Mouse (Mus musculus): ENCODE measurements at regions not wholly inside any gene's neighbourhood (a gene's known extent, or its start where the extent isn't known, plus 50 kb on each side); places are given as distances from the start of the nearest gene placed in this dataset.

- DNase-seq (ENCODE audit: low spot score in 2 of 2) = peak in 1 of 2 experiments; percentile 16
These were observed 247.2 kb upstream of the Gm26657 start for GRCm38 (mm10) chr4:56492537-56493221.

DNA sequence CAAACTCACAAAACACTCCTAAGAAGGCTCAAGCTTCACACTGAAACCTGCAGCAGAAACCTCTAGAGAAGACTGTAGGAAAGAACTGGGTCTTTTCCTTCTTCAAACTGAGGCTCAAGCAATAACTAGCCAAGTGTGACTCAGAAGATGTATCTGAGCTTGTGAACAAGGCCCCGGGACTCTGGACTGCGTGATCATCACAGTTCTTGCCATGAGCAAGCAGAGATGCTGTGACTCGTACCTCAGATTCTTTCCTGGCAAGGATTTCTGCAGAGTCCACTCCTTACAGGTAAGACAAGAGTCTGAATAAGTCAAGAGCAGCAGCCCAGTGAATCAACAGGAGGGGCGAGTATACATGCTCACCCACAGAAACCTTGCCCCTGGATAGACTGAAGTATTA lies 250.5 kb upstream of the Gm26657 start:
- no peak for DNase-seq (ENCODE audit: low spot score in 2 of 2)

GRCm38 (mm10) chr4:56483708-56484107 lies 256.2 kb upstream of the Gm26657 start:
- DNase-seq (ENCODE audit: low spot score in 2 of 2) = peak in 1 of 2 experiments; percentile 23

- DNase-seq (ENCODE audit: low spot score in 2 of 2) = no peak
These were observed 283.1 kb upstream of the Gm26657 start for GRCm38 (mm10) chr4:56456788-56457187.

GRCm38 (mm10) chr4:56421575-56421974 lies 318.3 kb upstream of the Gm26657 start:
- no peak for DNase-seq (ENCODE audit: low spot score in 2 of 2)

- no peak for DNase-seq (ENCODE audit: low spot score in 2 of 2)
These were observed 320.6 kb upstream of the Gm26657 start for GRCm38 (mm10) chr4:56419122-56419913.

DNA sequence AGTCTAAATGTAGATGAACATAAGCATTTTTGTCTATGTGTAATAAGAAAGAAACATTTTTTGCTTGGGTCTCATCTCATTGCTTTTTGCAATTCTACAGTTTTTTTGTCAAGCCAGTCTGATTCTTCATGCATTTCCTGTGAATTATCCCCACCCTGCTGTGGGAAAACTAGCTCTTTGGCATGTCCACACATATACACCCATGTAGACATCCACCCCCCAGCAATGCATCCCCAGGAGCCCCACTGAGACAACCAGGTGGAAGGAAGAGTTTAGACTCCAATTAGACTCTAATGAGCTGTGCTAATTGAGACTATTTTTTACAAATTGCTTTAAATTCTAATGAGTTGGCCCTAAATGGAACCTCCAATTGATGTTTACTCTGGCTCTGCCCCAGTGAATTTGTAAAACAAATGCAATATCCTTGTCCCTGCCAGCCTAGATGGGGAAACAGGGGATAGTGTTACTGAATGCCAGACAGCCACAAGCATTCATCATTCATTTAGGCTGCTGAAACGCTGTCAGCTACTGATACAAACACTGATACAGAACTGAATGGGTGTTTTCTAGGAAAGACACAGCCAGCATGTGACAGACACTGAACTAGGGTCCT lies 328.7 kb upstream of the Gm26657 start:
- DNase-seq (ENCODE audit: low spot score in 2 of 2) = no peak

GRCm38 (mm10) chr4:56393793-56394192 lies 346.1 kb upstream of the Gm26657 start:
- no peak for DNase-seq (ENCODE audit: low spot score in 2 of 2)

GRCm38 (mm10) chr4:56387051-56387450 lies 352.8 kb upstream of the Gm26657 start:
- no peak for DNase-seq (ENCODE audit: low spot score in 2 of 2)

DNA sequence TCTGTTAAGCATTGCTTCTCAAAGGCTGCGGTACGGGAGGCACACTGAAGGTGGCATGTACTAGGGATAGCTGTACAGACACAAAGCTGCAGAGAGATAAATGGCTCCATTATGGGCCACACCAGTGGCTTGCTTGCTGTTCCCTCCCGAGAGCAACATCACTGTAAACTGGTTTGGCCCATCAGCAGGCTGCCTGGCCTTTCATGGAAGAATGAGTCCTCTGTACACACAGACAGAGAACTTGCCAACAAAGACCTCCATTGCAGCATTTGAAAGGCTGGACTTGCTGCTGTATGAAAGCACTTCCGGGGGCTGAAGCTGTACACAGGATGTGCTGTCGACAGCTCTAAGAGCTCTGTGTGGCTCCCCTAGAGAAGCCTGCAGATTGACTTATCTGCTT lies 364.1 kb upstream of the Gm26657 start:
- no peak for DNase-seq (ENCODE audit: low spot score in 2 of 2)

GRCm38 (mm10) chr4:56374466-56374865 lies 365.4 kb upstream of the Gm26657 start:
- no peak for DNase-seq (ENCODE audit: low spot score in 2 of 2)

DNA sequence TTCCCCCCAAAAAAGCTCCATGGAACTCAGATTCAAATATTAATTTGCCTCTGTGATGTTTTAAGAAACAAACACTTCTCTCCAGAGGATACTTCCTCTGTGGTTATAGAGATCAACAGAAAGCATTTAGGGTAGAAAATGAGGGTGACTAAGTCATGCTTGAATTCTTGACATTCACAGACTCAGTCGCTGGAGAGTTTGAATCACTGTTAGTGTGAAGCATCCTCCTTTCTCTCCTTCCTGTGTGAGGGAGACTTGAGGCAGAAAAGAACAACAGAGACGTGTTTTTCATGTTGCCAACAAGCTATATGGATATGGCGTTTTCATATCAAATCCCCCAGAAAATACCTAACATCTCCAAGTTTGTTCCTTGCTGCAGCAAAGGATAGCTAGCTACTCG lies 366.1 kb upstream of the Gm26657 start:
- no peak for DNase-seq (ENCODE audit: low spot score in 2 of 2)

GRCm38 (mm10) chr4:56373167-56373566 lies 366.7 kb upstream of the Gm26657 start:
- no peak for DNase-seq (ENCODE audit: low spot score in 2 of 2)

DNA sequence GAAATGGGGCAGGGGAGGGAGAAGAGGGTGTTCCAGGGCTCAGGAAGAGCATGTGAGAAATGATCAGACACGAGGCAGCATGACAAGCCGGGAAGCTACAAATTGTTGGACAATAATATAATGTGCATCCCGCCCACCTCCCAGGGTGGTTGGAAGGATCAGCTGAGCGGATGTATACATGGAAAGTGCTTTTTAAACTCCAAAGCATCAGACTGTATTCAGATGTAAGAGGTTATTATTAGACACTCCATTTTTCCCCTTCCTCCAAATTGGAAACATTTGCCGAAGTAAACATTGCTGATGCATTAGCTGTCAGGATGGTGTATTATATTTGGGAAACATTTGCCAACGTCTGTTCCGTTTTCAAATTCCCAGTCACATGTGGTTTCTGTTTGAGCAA lies 367.2 kb upstream of the Gm26657 start:
- DNase-seq (ENCODE audit: low spot score in 2 of 2) = no peak

DNA sequence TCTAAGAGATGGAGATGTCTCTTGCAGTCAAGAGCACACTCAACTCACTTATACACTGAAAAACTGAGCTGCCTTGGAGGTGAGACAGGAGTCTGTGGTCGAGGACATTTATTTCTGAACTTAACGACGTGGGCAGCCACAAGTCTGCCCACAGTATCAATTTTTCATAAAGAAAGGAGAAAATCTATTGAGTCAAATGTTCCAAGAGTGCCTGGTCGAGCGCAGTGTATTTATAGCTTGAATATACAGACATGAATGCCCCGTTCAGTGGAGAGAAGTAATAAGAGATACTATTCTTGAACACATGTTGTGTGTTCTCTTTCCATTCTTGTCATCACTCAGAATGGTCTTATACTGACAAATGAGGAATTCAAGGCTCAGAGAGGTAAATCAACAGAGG lies 375.3 kb upstream of the Gm26657 start:
- DNase-seq (ENCODE audit: low spot score in 2 of 2) = no peak

GRCm38 (mm10) chr4:56362121-56362520 lies 377.7 kb upstream of the Gm26657 start:
- no peak for DNase-seq (ENCODE audit: low spot score in 2 of 2)

DNA sequence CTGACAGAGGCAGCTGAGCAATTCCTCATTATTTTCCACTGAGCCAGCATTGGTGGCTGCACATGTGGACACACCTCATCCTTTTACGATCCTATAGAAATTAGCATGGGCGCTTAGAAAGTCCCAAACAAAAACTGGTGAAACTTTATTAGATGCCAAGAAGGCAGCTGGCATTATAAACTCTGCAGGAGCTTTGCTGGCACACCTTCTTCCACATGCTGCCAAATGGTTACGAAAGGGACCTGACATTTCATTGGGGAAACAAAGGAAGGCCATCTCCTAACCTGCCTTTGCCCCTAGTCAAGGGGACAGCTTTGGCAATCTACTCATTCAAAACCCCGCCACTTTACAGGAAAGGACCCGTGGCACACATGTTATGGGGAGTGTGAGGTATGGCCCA lies 390.7 kb upstream of the Gm26657 start:
- DNase-seq (ENCODE audit: low spot score in 2 of 2) = no peak

GRCm38 (mm10) chr4:56325156-56325555 lies 414.7 kb upstream of the Gm26657 start:
- DNase-seq (ENCODE audit: low spot score in 2 of 2) = no peak

DNA sequence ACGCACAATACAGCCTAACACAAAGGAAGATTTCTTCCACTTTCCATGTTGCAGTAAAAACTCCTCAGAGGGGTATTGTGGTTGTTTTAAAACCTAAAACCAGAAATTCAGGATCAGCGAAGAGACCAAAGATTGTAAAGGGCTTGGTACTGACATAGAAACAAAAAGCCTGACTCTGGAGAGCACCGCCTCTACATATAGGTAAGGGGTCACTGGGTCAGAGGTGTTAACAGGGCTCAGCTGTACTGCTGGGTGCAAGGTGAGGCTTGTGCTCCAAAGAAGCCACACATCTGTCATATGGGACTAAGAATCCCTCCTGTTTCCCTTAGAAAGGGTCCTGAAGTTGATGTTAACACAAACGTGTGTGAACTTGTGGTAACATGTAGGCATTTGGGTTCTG lies 420.7 kb upstream of the Gm26657 start:
- DNase-seq (ENCODE audit: low spot score in 2 of 2) = no peak

DNA sequence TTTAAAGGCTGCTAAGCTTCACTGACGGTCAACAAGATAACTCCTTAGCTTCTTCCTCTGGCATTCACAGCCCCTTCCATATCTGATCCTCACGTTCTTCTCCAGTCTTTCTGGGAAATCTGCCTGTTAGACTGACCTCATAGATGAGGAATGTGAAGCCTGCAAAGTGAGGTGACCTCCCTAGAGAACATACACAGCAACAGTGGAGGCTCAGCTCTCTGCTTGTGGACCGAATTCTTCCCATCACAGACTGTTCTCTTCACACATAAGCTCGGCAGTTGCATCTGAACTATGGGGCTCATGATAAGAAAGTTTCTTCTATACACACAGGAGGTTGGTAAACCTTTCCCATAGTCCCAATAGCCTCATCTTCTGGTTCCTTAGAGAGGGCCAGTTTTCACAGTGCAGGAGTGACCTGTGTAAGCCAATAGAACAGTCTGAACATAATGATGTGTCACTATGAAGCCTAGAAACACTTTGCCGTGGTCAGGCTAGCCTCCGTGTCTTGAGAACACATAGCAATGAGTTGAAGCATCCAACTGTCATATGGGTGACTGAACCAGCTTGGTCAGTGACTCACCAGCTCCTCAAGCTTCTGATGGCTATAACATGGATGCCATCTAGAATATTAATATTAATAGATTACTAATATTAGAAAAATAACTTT lies 434.1 kb upstream of the Gm26657 start:
- DNase-seq (ENCODE audit: low spot score in 2 of 2) = no peak

DNA sequence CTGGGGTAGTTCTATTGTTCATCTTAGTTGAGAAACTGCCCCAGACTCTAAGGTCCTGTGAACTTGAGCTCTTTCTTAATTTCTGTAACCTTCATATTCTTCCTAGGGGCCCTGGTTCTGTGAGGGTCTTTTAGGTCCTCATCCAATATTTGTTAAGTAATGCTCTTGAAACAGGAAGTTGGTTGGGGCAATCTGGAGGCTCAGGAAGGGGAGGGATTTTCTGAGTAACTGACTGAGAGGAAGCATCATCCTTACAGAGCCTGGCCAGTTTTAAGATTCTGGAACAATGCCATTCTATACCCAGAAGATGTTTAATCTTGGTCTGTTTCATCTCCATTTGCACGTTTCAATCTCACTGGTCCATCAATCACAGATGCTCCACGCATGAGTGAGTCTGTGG lies 435.6 kb upstream of the Gm26657 start:
- no peak for DNase-seq (ENCODE audit: low spot score in 2 of 2)

GRCm38 (mm10) chr4:56287980-56288379 lies 451.9 kb upstream of the Gm26657 start:
- no peak for DNase-seq (ENCODE audit: low spot score in 2 of 2)

All from adrenal gland, adult 18-20 months (tissue).